Mouse (Mus musculus) megakaryocyte, embryonic 14.5 days (primary cell): Measurements from ENCODE around the gene Cd276.

Experiments
- FLI1 ChIP-seq: IDR thresholded peaks from 2 replicates; pipeline ENCODE4 v1.6.1; 2012; ENCODE audit warnings: low read length, inconsistent platforms, mixed read lengths
- GATA1 ChIP-seq: IDR thresholded peaks from 3 replicates; pipeline ENCODE4 v1.6.1; 2012; ENCODE audit warnings: mixed read lengths, low read length, inconsistent platforms, borderline replicate concordance

DNA sequence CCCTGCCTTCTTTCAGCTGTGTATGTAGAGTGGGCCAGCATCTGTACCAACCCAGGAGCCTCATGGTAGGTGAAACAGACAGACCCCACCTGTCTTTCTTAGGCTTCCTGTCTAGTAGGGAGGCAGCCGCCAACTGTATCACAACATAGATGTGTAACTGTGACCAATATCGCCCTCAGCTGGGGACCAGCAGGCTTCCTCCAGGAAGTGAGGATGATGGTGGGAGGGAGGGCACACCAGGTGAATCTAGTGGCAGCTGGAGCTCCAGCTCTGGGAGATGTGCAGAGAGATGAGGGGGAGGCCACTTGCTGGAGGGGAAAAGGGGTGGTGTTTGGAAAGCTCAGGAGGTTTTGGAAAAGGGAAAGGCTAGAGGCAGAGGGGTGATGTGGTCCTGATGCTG lies 60.2 kb downstream of the Cd276 start:
- TF ChIP-seq GATA1 (no peak), FLI1 (no peak)
